ENCODE assay signal across 9 mouse cellular contexts in genomic region chr9:40807289-40807920, GRCm38 (mm10). TPM values are rescaled to one million over a fixed set of nuclear protein-coding genes. Genes with fewer than 3 reads are reported as not detected.
A peak's percentile ranks its signal among the peaks of the same experiment; 100 is the strongest.
DNase-seq lines count a peak whose midpoint lies in the region; ATAC-seq lines count a peak whose summit lies in the region.
"Had no signal": no experiment of that assay in that cellular context is flagged by ENCODE, and none has a peak within 500 bp of the region (broad histone marks: within the 10 kb centered on the region; RNA-seq: fewer than 3 reads in every experiment).

No protein-coding gene starts in this region.

- no peak overlapping the region for H3K4me2 ChIP-seq in embryonic facial prominence, embryonic 13.5 days
- H3K4me2 ChIP-seq in hindbrain, embryonic 12.5 days (replicated peaks) = no peak overlapping the region
- no peak overlapping the region for H3K4me2 ChIP-seq in lung, embryonic 15.5 days
- no peak overlapping the region for H3K4me2 ChIP-seq in stomach, embryonic 15.5 days

- no peak overlapping the region for H3K4me3 ChIP-seq in embryonic facial prominence, embryonic 13.5 days
- H3K4me3 ChIP-seq in hindbrain, embryonic 12.5 days = no peak overlapping the region
- no peak overlapping the region for H3K4me3 ChIP-seq in lung, embryonic 15.5 days
- no peak overlapping the region for H3K4me3 ChIP-seq in stomach, embryonic 15.5 days (replicated peaks)
- H3K4me3 ChIP-seq: erythroblast, embryonic 14.5 days had no signal

- peak overlapping the region; percentile 83 for H3K27ac ChIP-seq in embryonic facial prominence, embryonic 13.5 days
- peak overlapping the region; percentile 82 for H3K27ac ChIP-seq in hindbrain, embryonic 12.5 days
- peak overlapping the region; percentile 62 for H3K27ac ChIP-seq in lung, embryonic 15.5 days
- peak overlapping the region; percentile 61; the same call in 1 of the 2 replicates for H3K27ac ChIP-seq in stomach, embryonic 15.5 days

- 0 out of 2 replicates have a peak, but pooled peaks have one; percentile 6 for ATAC-seq in embryonic facial prominence, embryonic 13.5 days (ENCODE audit: insufficient number of reproducible peaks, insufficient read depth, low FRiP score, low TSS enrichment, low read depth)
- ATAC-seq in hindbrain, embryonic 12.5 days (ENCODE audit: low FRiP score) = no peak
- 0 out of 2 replicates have a peak, but pooled peaks have one; percentile 20 for ATAC-seq in lung, embryonic 15.5 days (ENCODE audit: borderline replicate concordance, extremely low read depth, low FRiP score, low TSS enrichment)
- no peak for ATAC-seq in stomach, embryonic 15.5 days (ENCODE audit: insufficient read depth, low FRiP score, low read depth)

- H3K9ac ChIP-seq in embryonic facial prominence, embryonic 13.5 days = no peak overlapping the region; the same call in 1 of the 2 replicates
- peak overlapping the region; percentile 36; the same call in 1 of the 2 replicates for H3K9ac ChIP-seq in hindbrain, embryonic 12.5 days
- H3K9ac ChIP-seq in lung, embryonic 15.5 days = no peak overlapping the region
- no peak overlapping the region for H3K9ac ChIP-seq in stomach, embryonic 15.5 days

- peak; percentile 44 to 60 for DNase-seq in lung, adult 18-20 months
- DNase-seq in lung, postnatal 25 days (ENCODE audit: low spot score) = no peak
- DNase-seq in left cerebral cortex, postnatal 36 days (ENCODE audit: low spot score in 2 of 2) = no peak
- DNase-seq in right cerebral cortex, postnatal 25 days = no peak

- WGBS in embryonic facial prominence, embryonic 13.5 days = 9% methylated on average over 11 of the region's 11 CpGs
- WGBS in hindbrain, embryonic 12.5 days = 28% methylated on average over 11 of the region's 11 CpGs
- 11% methylated on average over 11 of the region's 11 CpGs for WGBS in lung, embryonic 15.5 days
- 13% methylated on average over 11 of the region's 11 CpGs for WGBS in stomach, embryonic 15.5 days

- no peaks in the 10 kb centered on the region for H3K9me3 ChIP-seq in embryonic facial prominence, embryonic 13.5 days
- no peaks in the 10 kb centered on the region for H3K9me3 ChIP-seq in hindbrain, embryonic 12.5 days (replicated peaks)
- no peaks in the 10 kb centered on the region for H3K9me3 ChIP-seq in lung, embryonic 15.5 days
- H3K9me3 ChIP-seq in stomach, embryonic 15.5 days = no peaks in the 10 kb centered on the region

- peaks cover 51% of the 10 kb centered on the region for H3K4me1 ChIP-seq in embryonic facial prominence, embryonic 13.5 days
- H3K4me1 ChIP-seq in hindbrain, embryonic 12.5 days = peaks cover 49% of the 10 kb centered on the region
- peaks cover 42% of the 10 kb centered on the region for H3K4me1 ChIP-seq in lung, embryonic 15.5 days
- H3K4me1 ChIP-seq in stomach, embryonic 15.5 days = peaks cover 23% of the 10 kb centered on the region

- peaks cover 39% of the 10 kb centered on the region for H3K36me3 ChIP-seq in embryonic facial prominence, embryonic 13.5 days
- peaks cover 36% of the 10 kb centered on the region for H3K36me3 ChIP-seq in hindbrain, embryonic 12.5 days
- H3K36me3 ChIP-seq in lung, embryonic 15.5 days = peaks cover 38% of the 10 kb centered on the region
- peaks cover 22% of the 10 kb centered on the region for H3K36me3 ChIP-seq in stomach, embryonic 15.5 days

- H3K27me3 ChIP-seq in embryonic facial prominence, embryonic 13.5 days = no peaks in the 10 kb centered on the region
- H3K27me3 ChIP-seq in hindbrain, embryonic 12.5 days = no peaks in the 10 kb centered on the region
- H3K27me3 ChIP-seq in lung, embryonic 15.5 days = no peaks in the 10 kb centered on the region
- H3K27me3 ChIP-seq in stomach, embryonic 15.5 days (replicated peaks) = no peaks in the 10 kb centered on the region

- intact Hi-C loops in left cerebral cortex, postnatal 36 days (cut with DNase I) = no loop called here

RNA-seq across cellular contexts. Expression of gene Hspa8, which starts 6.6 kb away (rescaled TPM):
- 2,195 and 2,229 TPM in 2 replicates for polyA plus RNA-seq in embryonic facial prominence, embryonic 13.5 days (2015; fragmentation: Nextera tagmentation; extraction: Ambion mirVana)
- polyA plus RNA-seq in hindbrain, embryonic 12.5 days (2016; fragmentation: Nextera tagmentation; extraction: Ambion mirVana) = 2,594 and 2,617 TPM in 2 replicates
- 2,564 and 2,677 TPM in 2 replicates for polyA plus RNA-seq in lung, embryonic 15.5 days (2015; fragmentation: Nextera tagmentation; extraction: Ambion mirVana)
- 2,024 and 2,425 TPM in 2 replicates for polyA plus RNA-seq in stomach, embryonic 15.5 days (2015; fragmentation: Nextera tagmentation; extraction: Ambion mirVana)
- total RNA-seq in left cerebral cortex, postnatal 36 days (2021) = 1,000 to 10,000 TPM; 2,228 to 2,287 TPM

Comparison
In these comparisons a context has a peak if more than half of its experiments do, and no peak if none do; other contexts are left out.
1. DNase-seq: peak in lung, adult 18-20 months (2 of 2); none in lung, postnatal 25 days (single experiment), left cerebral cortex, postnatal 36 days (0 of 2) and right cerebral cortex, postnatal 25 days (single experiment).
2. ATAC-seq: peak in embryonic facial prominence, embryonic 13.5 days (single experiment) and lung, embryonic 15.5 days (single experiment); none in hindbrain, embryonic 12.5 days (single experiment) and stomach, embryonic 15.5 days (single experiment).
3. Peak in every context shown above with its lines, with median percentiles within 50 percentile points of each other: H3K27ac ChIP-seq.